Mouse (Mus musculus) spleen, adult 2 months (tissue): ENCODE data around the gene Tmem247.

Experiments
- CTCF ChIP-seq: fragments of 200-500 bp; IDR thresholded peaks from 2 replicates; pipeline ENCODE4 v1.5.1; 2011; ENCODE audit warnings: mild to moderate bottlenecking, inconsistent platforms; ENCODE audit not compliant: insufficient read depth, insufficient read length, insufficient replicate concordance; ENCODE audit errors: extremely low read depth
- POLR2A ChIP-seq: fragments of 200-500 bp; IDR thresholded peaks from 2 replicates; pipeline ENCODE4 v1.6.1; 2011; ENCODE audit warnings: low read depth, low read length, inconsistent platforms

DNA sequence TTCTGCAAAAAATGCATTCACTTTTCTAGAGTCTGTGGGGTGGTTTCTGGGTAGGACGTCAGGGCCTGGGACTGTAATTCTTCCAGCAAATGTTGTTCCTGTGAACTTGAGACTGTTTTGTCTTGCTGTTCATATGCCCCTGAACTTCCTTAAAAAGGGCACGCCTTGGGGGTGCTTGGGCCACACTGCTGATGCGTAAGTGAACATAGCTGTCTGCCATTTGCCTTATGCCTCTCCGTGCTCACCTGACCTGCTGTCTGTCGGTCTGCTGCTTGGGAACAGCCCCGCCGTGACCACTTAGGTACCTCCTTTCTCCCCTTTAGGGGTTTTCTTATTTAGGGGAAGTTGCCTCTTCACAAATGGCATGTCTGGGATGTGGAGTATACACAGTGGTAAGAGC, 54.7 kb downstream of the Tmem247 start:
- no peak for TF ChIP-seq CTCF
- no peak for TF ChIP-seq POLR2A
